Mouse (Mus musculus) hematopoietic stem cell, adult 5-6 weeks (primary cell): ENCODE data around the gene Ndrg4. TPM values are rescaled to one million over a fixed set of nuclear protein-coding genes. Genes with fewer than 3 reads are reported as not detected.

Source experiments
- ATAC-seq, 2 experiments: fragments of 125-278 bp in 1 of 2; replicated peaks in 1 of 2; 2 replicates each; pipeline ENCODE4 v1.8.0; 2016 to 2017; ENCODE audit warnings: inconsistent platforms in 2 of 2, mild to moderate bottlenecking in 2 of 2, moderate number of reproducible peaks in 2 of 2, low read depth in 1 of 2, moderate TSS enrichment in 1 of 2; ENCODE audit not compliant: low FRiP score in 2 of 2, poor library complexity in 2 of 2, severe bottlenecking in 2 of 2, insufficient read depth in 1 of 2, low TSS enrichment in 1 of 2
- total RNA-seq: library from RNA; stranded (forward); fragments of 172-1452, 232-1000 nt; gene quantifications from 2 replicates; pipeline ENCODE4 v1.2.3, GENCODE M21; 2017

Ndrg4 gene
- total RNA-seq, 1 experiment from 2014 or later: 0.79 TPM

- no peak for ATAC-seq
These were observed 6.8 kb upstream of the Ndrg4 start for GRCm38 (mm10) chr8:95669967-95670366.

- no peak for ATAC-seq
These were observed 4.9 kb upstream of the Ndrg4 start for GRCm38 (mm10) chr8:95671861-95672260.

- no peak for ATAC-seq
These were observed 4.0 kb upstream of the Ndrg4 start for GRCm38 (mm10) chr8:95672811-95673210.

- 0 out of 4 replicates have a peak, but pooled peaks of 1 of the 2 experiments have one; percentile 3 for ATAC-seq
These were observed 827 bp downstream of the Ndrg4 start for GRCm38 (mm10) chr8:95677591-95678023.

GRCm38 (mm10) chr8:95678024-95678611 lies 1.3 kb downstream of the Ndrg4 start:
- ATAC-seq: peak in 1 of 2 experiments; percentile 24; a peak in 2 of 4 replicates

GRCm38 (mm10) chr8:95688073-95688672 lies 11.4 kb downstream of the Ndrg4 start:
- ATAC-seq: no peak

GRCm38 (mm10) chr8:95690929-95691541 lies 14.3 kb downstream of the Ndrg4 start:
- no peak for ATAC-seq

GRCm38 (mm10) chr8:95694631-95695030 lies 17.9 kb downstream of the Ndrg4 start:
- no peak for ATAC-seq

GRCm38 (mm10) chr8:95696661-95697060 lies 19.9 kb downstream of the Ndrg4 start:
- no peak for ATAC-seq

GRCm38 (mm10) chr8:95697128-95697527 lies 20.3 kb downstream of the Ndrg4 start:
- ATAC-seq: peak; percentile 73 to 84

GRCm38 (mm10) chr8:95698179-95698578 lies 21.4 kb downstream of the Ndrg4 start:
- no peak for ATAC-seq

- ATAC-seq: no peak
These were observed 23.5 kb downstream of the Ndrg4 start for GRCm38 (mm10) chr8:95700282-95700681.

GRCm38 (mm10) chr8:95701809-95702208 lies 25.0 kb downstream of the Ndrg4 start:
- no peak for ATAC-seq

GRCm38 (mm10) chr8:95702480-95703446 lies 26.0 kb downstream of the Ndrg4 start:
- ATAC-seq: peak; percentile 91

- no peak for ATAC-seq
These were observed 26.9 kb downstream of the Ndrg4 start for GRCm38 (mm10) chr8:95703461-95704260.

- ATAC-seq: no peak
These were observed 27.8 kb downstream of the Ndrg4 start for GRCm38 (mm10) chr8:95704538-95704937.

GRCm38 (mm10) chr8:95709579-95709978 lies 32.8 kb downstream of the Ndrg4 start:
- ATAC-seq: no peak
